Mouse (Mus musculus): ENCODE measurements around the gene Phc1. TPM values are rescaled to one million over a fixed set of nuclear protein-coding genes. Genes with fewer than 3 reads are reported as not detected.

Gene Phc1
- polyA plus RNA-seq, 1 experiment, result 48.3 TPM

DNA sequence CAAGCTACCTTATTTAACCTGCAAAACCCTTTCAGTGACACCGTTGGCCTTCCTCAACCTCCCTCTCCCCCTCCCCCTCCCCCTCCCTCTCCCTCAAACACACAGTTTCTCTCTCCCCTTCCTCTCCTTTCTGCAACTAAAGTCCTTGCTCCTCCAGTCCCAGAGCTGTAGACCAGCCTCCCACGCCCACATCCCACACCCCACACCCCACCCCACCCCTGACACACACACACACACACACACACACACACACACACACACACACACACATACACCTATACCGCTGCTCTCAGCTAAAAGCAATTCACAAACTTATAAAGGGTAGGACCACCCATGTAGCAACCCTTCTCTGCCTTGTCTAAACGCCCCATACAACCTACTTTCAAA lies 42.1 kb downstream of the Phc1 start:
- Histone ChIP-seq H3K27ac (ENCODE audit: insufficient read depth, low read length) (no peak overlapping the region), H3K4me3 (replicated peaks; ENCODE audit: insufficient read depth, low read depth, low read length) (no peak overlapping the region), H3K4me1 (ENCODE audit: control insufficient read depth, insufficient read depth, low read length) (no peaks in the 10 kb centered on the region), H3K27me3 (ENCODE audit: control insufficient read depth, insufficient read depth, low read length) (no peaks in the 10 kb centered on the region)
- no peak for DNase-seq
- no peak for TF ChIP-seq CTCF (IDR thresholded peaks at IDR 0.05; ENCODE audit: borderline replicate concordance, insufficient read depth, low read depth, low read length)
- TF ChIP-seq POLR2A (IDR thresholded peaks at IDR 0.05; ENCODE audit: borderline replicate concordance, insufficient read depth, low read length), result no peak
- 67% methylated on average over 4 of the region's 4 CpGs for WGBS

DNA sequence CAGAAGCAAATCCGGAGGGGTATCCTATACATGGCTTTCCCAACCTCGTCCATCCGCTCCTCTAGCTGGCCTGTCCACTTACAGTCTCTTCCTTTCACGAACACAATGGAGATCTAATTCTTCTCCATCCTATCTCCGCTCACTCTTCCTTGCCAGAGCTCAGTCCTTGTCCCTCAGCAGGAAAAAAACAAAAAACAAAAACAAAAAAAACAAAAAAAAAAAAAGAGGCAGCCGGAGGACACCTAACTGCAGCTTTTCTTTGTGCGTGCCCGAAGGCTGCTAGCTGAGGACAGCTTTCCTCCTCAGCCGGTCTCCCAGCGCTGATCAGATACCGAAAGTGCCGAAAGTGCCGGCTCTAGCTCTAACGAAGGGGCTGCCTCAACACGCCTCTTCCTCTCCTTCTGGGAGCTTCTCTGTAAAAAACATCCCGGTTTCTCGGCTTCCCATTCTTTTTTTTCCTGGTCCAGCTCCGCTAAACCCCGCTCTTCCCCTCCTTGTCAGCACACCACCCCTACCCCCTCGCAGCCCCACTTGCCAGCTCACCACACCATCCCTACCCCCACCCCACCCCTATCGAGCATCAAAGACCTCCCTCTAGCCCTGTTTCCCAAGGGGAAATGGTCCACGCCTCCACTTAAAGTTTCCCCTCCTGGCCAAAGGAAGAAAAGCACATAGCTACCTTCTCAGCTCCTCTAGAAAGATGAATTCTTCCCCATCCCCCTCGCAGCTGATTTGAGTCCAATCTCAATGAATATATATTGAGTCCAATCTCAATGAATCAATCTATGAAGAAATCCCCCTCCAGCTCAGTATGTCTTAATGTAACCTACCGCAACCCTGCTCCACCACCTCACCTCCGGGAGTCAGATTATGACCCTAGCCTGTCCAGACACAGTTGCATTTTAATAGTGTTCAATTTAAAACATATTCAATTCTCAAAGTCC lies 42.8 kb downstream of the Phc1 start:
- peak; percentile 16 to 32 for DNase-seq
- 5% methylated on average over 25 of the region's 25 CpGs for WGBS
- Histone ChIP-seq H3K27ac (ENCODE audit: insufficient read depth, low read length) (no peak overlapping the region), H3K4me1 (ENCODE audit: control insufficient read depth, insufficient read depth, low read length) (no peaks in the 10 kb centered on the region), H3K27me3 (ENCODE audit: control insufficient read depth, insufficient read depth, low read length) (no peaks in the 10 kb centered on the region), H3K4me3 (replicated peaks; ENCODE audit: insufficient read depth, low read depth, low read length) (peak overlapping the region; percentile 71)
- TF ChIP-seq CTCF (IDR thresholded peaks at IDR 0.05; ENCODE audit: borderline replicate concordance, insufficient read depth, low read depth, low read length) (no peak), POLR2A (IDR thresholded peaks at IDR 0.05; ENCODE audit: borderline replicate concordance, insufficient read depth, low read length) (no peak)

DNA sequence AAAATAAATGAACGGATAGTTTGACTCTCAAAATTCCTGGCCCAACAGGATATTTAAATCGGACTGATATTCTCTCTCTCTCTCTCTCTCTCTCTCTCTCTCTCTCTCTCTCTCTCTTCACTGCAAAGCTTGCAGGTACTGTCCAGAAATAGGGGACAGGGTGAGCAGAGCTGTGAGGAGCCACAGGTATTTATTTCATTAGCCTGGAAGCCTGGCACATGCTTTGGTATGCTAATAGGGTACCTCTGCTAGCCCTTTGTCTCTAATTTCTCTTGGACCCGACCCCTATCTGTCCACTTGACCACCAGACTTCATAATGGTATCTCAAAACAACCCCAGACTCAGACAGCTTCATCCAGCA lies 43.5 kb downstream of the Phc1 start:
- no peak for DNase-seq
- Histone ChIP-seq H3K4me3 (replicated peaks; ENCODE audit: insufficient read depth, low read depth, low read length) (peak overlapping the region; percentile 71), H3K4me1 (ENCODE audit: control insufficient read depth, insufficient read depth, low read length) (no peaks in the 10 kb centered on the region), H3K27ac (ENCODE audit: insufficient read depth, low read length) (no peak overlapping the region), H3K27me3 (ENCODE audit: control insufficient read depth, insufficient read depth, low read length) (no peaks in the 10 kb centered on the region)
- 33% methylated on average over 3 of the region's 3 CpGs for WGBS
- TF ChIP-seq CTCF (IDR thresholded peaks at IDR 0.05; ENCODE audit: borderline replicate concordance, insufficient read depth, low read depth, low read length), result no peak
- TF ChIP-seq POLR2A (IDR thresholded peaks at IDR 0.05; ENCODE audit: borderline replicate concordance, insufficient read depth, low read length), result no peak

DNA sequence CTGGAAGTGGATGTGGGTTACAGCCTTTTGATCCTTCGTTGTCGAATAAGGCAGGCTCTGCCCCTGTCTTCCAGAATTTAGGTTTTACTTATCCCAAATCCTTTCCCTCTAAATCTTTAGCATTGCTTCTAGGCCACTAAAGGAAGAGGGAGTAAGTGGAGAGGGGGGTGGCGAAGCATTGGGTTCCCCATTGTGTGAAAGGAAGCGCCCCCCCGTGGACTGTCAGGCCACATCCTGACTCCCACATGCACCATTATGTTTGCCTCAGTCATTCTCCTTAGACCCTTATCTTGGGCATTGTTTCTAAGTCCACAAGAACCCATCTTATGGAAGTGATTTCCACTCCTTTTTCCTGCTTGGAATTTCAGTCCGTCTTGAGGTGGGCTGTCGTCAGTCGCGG lies 45.1 kb downstream of the Phc1 start:
- no peaks in the 10 kb centered on the region for H3K4me1 ChIP-seq (ENCODE audit: control insufficient read depth, insufficient read depth, low read length)
- H3K27me3 ChIP-seq (ENCODE audit: control insufficient read depth, insufficient read depth, low read length), result no peaks in the 10 kb centered on the region
- TF ChIP-seq POLR2A (IDR thresholded peaks at IDR 0.05; ENCODE audit: borderline replicate concordance, insufficient read depth, low read length), result no peak
- DNase-seq, result no peak
- no peak overlapping the region for H3K4me3 ChIP-seq (replicated peaks; ENCODE audit: insufficient read depth, low read depth, low read length)
- 75% methylated on average over 9 of the region's 9 CpGs for WGBS
- H3K27ac ChIP-seq (ENCODE audit: insufficient read depth, low read length), result no peak overlapping the region

DNA sequence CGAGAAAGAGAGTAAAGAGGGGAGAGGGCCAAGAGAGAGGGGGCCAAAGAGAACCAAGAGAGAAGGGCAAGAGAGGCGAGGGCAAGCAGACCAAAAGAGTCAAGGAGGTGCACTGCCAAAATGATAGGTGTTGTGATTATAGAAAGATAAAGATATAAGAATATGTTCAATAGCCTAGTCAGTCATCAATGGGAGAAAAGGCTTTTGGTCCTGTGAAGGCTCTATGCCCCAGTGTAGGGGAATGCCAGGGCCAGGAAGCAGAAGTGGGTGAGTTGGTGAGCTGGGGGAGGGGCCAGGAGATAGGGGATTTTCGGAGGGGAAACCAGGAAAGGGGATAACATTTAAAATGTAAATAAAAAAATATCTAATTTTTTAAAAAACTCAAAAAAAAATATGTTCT lies 46.1 kb downstream of the Phc1 start:
- no peaks in the 10 kb centered on the region for H3K27me3 ChIP-seq (ENCODE audit: control insufficient read depth, insufficient read depth, low read length)
- 84% methylated on average over 3 of the region's 3 CpGs for WGBS
- no peak for DNase-seq

DNA sequence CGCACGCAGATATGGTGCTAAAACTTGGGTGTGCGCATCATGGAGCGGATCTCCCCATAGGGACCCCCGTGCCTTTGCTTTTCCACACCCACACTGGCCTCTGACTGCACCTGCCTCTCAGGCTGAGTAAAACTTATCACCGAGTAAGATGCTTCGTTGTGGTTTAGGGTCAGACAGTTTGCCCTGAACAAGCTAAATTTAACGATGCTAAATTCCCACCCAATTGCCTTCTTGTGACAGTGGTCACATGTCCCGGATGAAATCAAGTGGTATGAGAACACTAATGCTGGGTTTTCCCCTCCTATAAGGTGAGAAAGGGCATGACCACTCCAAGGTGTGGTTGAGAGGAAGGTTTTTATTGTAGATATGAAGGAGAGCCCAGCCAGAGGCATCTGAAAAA lies 46.6 kb downstream of the Phc1 start:
- Histone ChIP-seq H3K4me3 (replicated peaks; ENCODE audit: insufficient read depth, low read depth, low read length) (no peak overlapping the region), H3K27ac (ENCODE audit: insufficient read depth, low read length) (no peak overlapping the region), H3K4me1 (ENCODE audit: control insufficient read depth, insufficient read depth, low read length) (no peaks in the 10 kb centered on the region), H3K27me3 (ENCODE audit: control insufficient read depth, insufficient read depth, low read length) (no peaks in the 10 kb centered on the region)
- WGBS, result 94% methylated on average over 9 of the region's 9 CpGs
- no peak for DNase-seq
- TF ChIP-seq CTCF (IDR thresholded peaks at IDR 0.05; ENCODE audit: borderline replicate concordance, insufficient read depth, low read depth, low read length) (no peak), POLR2A (IDR thresholded peaks at IDR 0.05; ENCODE audit: borderline replicate concordance, insufficient read depth, low read length) (no peak)

More for the DNA sequence above, 46.1 kb downstream of the Phc1 start:
- Histone ChIP-seq H3K27ac (ENCODE audit: insufficient read depth, low read length) (no peak overlapping the region), H3K4me3 (replicated peaks; ENCODE audit: insufficient read depth, low read depth, low read length) (no peak overlapping the region), H3K4me1 (ENCODE audit: control insufficient read depth, insufficient read depth, low read length) (no peaks in the 10 kb centered on the region)
- TF ChIP-seq POLR2A (IDR thresholded peaks at IDR 0.05; ENCODE audit: borderline replicate concordance, insufficient read depth, low read length) (no peak), CTCF (IDR thresholded peaks at IDR 0.05; ENCODE audit: borderline replicate concordance, insufficient read depth, low read depth, low read length) (no peak)

DNA sequence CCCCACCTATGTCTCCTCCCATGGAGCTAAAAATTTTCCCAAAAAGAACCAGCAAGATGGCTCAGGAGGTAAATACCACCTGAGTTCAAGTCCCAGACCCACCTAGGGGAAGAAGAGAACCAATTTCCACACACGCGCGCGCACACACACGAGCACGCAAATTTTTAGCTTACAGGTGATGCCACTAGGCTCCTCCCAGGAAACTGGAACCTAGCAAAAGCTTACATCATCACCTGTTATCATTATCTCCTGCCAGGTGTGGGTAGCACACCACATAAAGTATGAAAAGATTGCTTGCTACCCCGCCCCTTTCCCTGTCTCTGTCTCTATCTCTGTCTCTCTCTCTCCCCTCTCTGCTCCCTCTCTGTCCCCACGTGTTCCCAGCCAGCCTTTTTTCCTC lies 47.2 kb downstream of the Phc1 start:
- 94% methylated on average over 8 of the region's 8 CpGs for WGBS
- TF ChIP-seq CTCF (IDR thresholded peaks at IDR 0.05; ENCODE audit: borderline replicate concordance, insufficient read depth, low read depth, low read length) (no peak), POLR2A (IDR thresholded peaks at IDR 0.05; ENCODE audit: borderline replicate concordance, insufficient read depth, low read length) (no peak)
- no peaks in the 10 kb centered on the region for H3K27me3 ChIP-seq (ENCODE audit: control insufficient read depth, insufficient read depth, low read length)
- no peak for DNase-seq
- no peak overlapping the region for H3K4me3 ChIP-seq (replicated peaks; ENCODE audit: insufficient read depth, low read depth, low read length)
- no peaks in the 10 kb centered on the region for H3K4me1 ChIP-seq (ENCODE audit: control insufficient read depth, insufficient read depth, low read length)
- H3K27ac ChIP-seq (ENCODE audit: insufficient read depth, low read length), result no peak overlapping the region

DNA sequence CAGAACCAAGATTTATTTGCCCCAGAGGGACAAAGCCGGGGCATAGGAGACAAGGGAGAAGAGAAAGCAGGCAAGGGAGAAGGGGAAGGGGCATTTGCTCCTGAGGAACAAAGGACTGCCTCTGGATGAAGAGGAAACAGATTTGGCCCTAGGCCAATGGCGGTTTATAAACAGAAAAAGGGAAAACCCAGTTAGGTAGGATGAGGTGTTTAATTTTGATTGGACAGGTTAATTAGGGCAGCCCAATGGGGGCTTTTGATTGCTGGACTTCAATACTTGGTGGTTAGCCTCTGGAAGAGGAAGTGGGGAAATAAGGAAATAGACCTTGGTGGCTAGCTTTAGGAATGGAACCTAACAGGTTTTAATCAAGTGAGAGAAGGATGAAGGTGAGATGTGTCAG lies 48.2 kb downstream of the Phc1 start:
- 54% methylated on average over 2 of the region's 2 CpGs for WGBS
- Histone ChIP-seq H3K4me1 (ENCODE audit: control insufficient read depth, insufficient read depth, low read length) (no peaks in the 10 kb centered on the region), H3K4me3 (replicated peaks; ENCODE audit: insufficient read depth, low read depth, low read length) (no peak overlapping the region), H3K27ac (ENCODE audit: insufficient read depth, low read length) (no peak overlapping the region), H3K27me3 (ENCODE audit: control insufficient read depth, insufficient read depth, low read length) (no peaks in the 10 kb centered on the region)
- TF ChIP-seq CTCF (IDR thresholded peaks at IDR 0.05; ENCODE audit: borderline replicate concordance, insufficient read depth, low read depth, low read length) (no peak), POLR2A (IDR thresholded peaks at IDR 0.05; ENCODE audit: borderline replicate concordance, insufficient read depth, low read length) (no peak)
- no peak for DNase-seq

All from cerebellum, adult 2 months (tissue).